Mouse (Mus musculus) brain, embryonic 14.5 days (tissue): ENCODE measurements around the gene S100a8.

Source experiments
- CTCF ChIP-seq: fragments of 200-500 bp; IDR thresholded peaks from 2 replicates; pipeline ENCODE4 v1.5.1; 2012; ENCODE audit warnings: inconsistent platforms, mild to moderate bottlenecking, moderate library complexity, borderline replicate concordance; ENCODE audit not compliant: insufficient read depth, insufficient read length; ENCODE audit errors: extremely low read depth
- POLR2A ChIP-seq: fragments of 200-500 bp; IDR thresholded peaks from 2 replicates; pipeline ENCODE4 v1.6.1; 2012; ENCODE audit warnings: mild to moderate bottlenecking, inconsistent platforms, borderline replicate concordance; ENCODE audit not compliant: poor library complexity, insufficient read depth, insufficient read length, severe bottlenecking; ENCODE audit errors: extremely low read depth

DNA sequence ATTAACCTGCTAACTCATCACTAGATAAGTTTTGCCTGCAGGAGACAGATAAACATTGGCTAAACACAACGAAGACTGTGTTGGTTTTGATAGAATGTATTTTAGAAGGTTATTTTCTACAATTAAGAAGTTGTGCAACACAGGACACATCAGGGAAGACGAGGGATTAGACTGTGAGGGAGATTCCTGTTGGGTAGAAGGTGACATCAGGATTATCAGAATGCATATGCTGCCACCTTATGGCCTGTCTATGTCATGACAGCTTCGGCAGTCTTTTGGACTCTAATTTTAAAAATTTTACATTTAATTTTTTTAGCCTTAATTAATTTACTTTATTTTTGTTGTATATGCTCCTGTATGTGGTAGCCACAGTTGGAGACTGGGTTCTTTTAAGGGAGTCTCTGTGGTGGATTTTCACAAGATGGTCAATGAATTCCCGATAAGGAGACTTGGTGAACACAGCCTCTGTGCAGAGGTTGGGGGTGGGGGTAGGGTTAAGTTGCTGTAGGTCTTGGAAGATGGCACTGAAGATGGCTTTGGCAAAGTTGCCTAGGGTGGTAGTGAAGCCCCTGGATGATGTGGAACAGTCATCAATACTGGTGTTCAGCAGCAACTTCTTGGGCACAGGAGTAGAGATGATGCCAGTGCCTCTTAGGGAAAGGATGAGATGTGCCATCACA is 39.9 kb downstream of the S100a8 start:
- no peak for TF ChIP-seq POLR2A
- peak; percentile 65; the same call in 1 of the 2 replicates for TF ChIP-seq CTCF
